Comparison of ENCODE assay signal across 23 mouse cellular contexts in the genomic region with DNA sequence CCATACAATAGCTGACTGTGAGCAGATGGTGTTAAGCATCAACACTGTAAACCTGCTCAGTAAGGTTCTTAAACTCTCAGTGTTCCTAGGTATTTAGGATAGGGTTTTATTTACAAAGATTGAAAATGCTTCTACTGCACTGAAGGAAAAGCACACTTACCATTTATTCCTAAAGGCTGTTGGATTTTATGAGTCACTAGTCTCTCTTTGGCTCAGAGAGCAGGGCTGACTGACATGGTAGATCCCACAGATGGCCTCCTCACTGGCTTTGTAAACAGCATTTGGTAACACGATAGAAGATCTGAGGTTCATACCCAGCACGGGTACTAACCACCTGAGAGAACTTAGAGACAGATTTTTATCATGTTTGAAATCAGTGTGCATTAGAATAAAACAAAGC. TPM values are rescaled to one million over a fixed set of nuclear protein-coding genes. Genes with fewer than 3 reads are reported as not detected.
DNase-seq lines count a peak whose midpoint lies in the region; ATAC-seq lines count a peak whose summit lies in the region.
"Had no signal": no experiment of that assay in that cellular context is flagged by ENCODE, and none has a peak within 500 bp of the region (broad histone marks: within the 10 kb centered on the region; RNA-seq: fewer than 3 reads in every experiment).

No protein-coding gene starts in this region.

- ATAC-seq in midbrain, embryonic 11.5 days (ENCODE audit: low FRiP score), result no peak
- ATAC-seq in midbrain, embryonic 13.5 days, result no peak
- ATAC-seq: CD4-positive, CD25-positive, alpha-beta regulatory T cell, adult 4 months; forebrain, embryonic 13.5 days; forebrain, embryonic 15.5 days had no signal

- 68% methylated on average over 2 of the region's 2 CpGs for WGBS in midbrain, embryonic 11.5 days
- 88% methylated on average over 2 of the region's 2 CpGs for WGBS in midbrain, embryonic 13.5 days

- H3K27ac ChIP-seq in midbrain, embryonic 11.5 days (ENCODE audit: low read depth, low read length), result no peak overlapping the region
- no peak overlapping the region for H3K27ac ChIP-seq in midbrain, embryonic 13.5 days
- H3K27ac ChIP-seq: embryonic facial prominence, embryonic 10.5 days; embryonic facial prominence, embryonic 12.5 days; forebrain, embryonic 13.5 days; forebrain, embryonic 15.5 days had no signal

- H3K36me3 ChIP-seq in midbrain, embryonic 11.5 days (ENCODE audit: control insufficient read depth, insufficient read depth, low read length), result no peaks in the 10 kb centered on the region
- no peaks in the 10 kb centered on the region for H3K36me3 ChIP-seq in midbrain, embryonic 13.5 days
- H3K36me3 ChIP-seq: embryonic facial prominence, embryonic 10.5 days; embryonic facial prominence, embryonic 12.5 days; forebrain, embryonic 15.5 days; G1E had no signal

- H3K27me3 ChIP-seq in midbrain, embryonic 11.5 days (ENCODE audit: control insufficient read depth, insufficient read depth, low read length), result no peaks in the 10 kb centered on the region
- H3K27me3 ChIP-seq in midbrain, embryonic 13.5 days, result no peaks in the 10 kb centered on the region
- H3K27me3 ChIP-seq: CH12.LX; forebrain, embryonic 13.5 days; forebrain, embryonic 15.5 days had no signal

- no peaks in the 10 kb centered on the region for H3K9me3 ChIP-seq in midbrain, embryonic 11.5 days (ENCODE audit: control insufficient read depth, low read length)
- no peaks in the 10 kb centered on the region for H3K9me3 ChIP-seq in midbrain, embryonic 13.5 days
- H3K9me3 ChIP-seq: embryonic facial prominence, embryonic 10.5 days; embryonic facial prominence, embryonic 12.5 days; forebrain, embryonic 13.5 days; forebrain, embryonic 15.5 days; G1E had no signal

- no peaks in the 10 kb centered on the region for H3K4me1 ChIP-seq in midbrain, embryonic 11.5 days (ENCODE audit: control insufficient read depth, insufficient read depth, low read length)
- peaks cover 8% of the 10 kb centered on the region; the same call in 1 of the 2 replicates for H3K4me1 ChIP-seq in midbrain, embryonic 13.5 days (replicated peaks)

- no peak overlapping the region for H3K4me2 ChIP-seq in midbrain, embryonic 11.5 days
- no peak overlapping the region for H3K4me2 ChIP-seq in midbrain, embryonic 13.5 days (replicated peaks)
- H3K4me2 ChIP-seq: embryonic facial prominence, embryonic 12.5 days; forebrain, embryonic 13.5 days; forebrain, embryonic 15.5 days had no signal

- no peak overlapping the region for H3K9ac ChIP-seq in midbrain, embryonic 11.5 days (ENCODE audit: low read length)
- no peak overlapping the region for H3K9ac ChIP-seq in midbrain, embryonic 13.5 days (replicated peaks)
- H3K9ac ChIP-seq: embryonic facial prominence, embryonic 12.5 days; forebrain, embryonic 13.5 days; forebrain, embryonic 15.5 days had no signal

- no peak overlapping the region for H3K4me3 ChIP-seq in midbrain, embryonic 11.5 days (ENCODE audit: low read depth, low read length)
- H3K4me3 ChIP-seq in midbrain, embryonic 13.5 days (replicated peaks), result no peak overlapping the region
- H3K4me3 ChIP-seq: embryonic facial prominence, embryonic 10.5 days; embryonic facial prominence, embryonic 12.5 days; forebrain, embryonic 13.5 days; forebrain, embryonic 15.5 days had no signal

- DNase-seq in layer of hippocampus, adult 9-11 months, result peak; percentile 23
- DNase-seq in layer of hippocampus, adult 8-10 months (ENCODE audit: low spot score in 2 of 2), result no peak
- peak; percentile 68 for DNase-seq in midbrain, embryonic 11.5 days (ENCODE audit: low spot score, missing footprints)
- peak; percentile 37 for DNase-seq in NIH3T3 (ENCODE audit: low read depth)
- DNase-seq in cerebellum, adult 9-10 months, result no peak
- no peak for DNase-seq in frontal cortex, postnatal 14 days (ENCODE audit: low spot score in 2 of 2)
- DNase-seq: adrenal gland, adult 2 months; adrenal gland, postnatal 14 days; adrenal gland, postnatal 36 days; B cell, adult 2 months; cerebellum, adult 11 months; cerebellum, adult 18-20 months; cerebellum, adult 8-10 months; cerebellum, postnatal 10 days; cerebellum, postnatal 25 days had no signal

RNA-seq across cellular contexts. Expression of gene Col8a1, which starts 5.3 kb away (rescaled TPM):
- 1 to 10 TPM in 1 of 4 experiments, under 1 TPM in 3; 0.43 to 1.1 (median 0.73) TPM for total RNA-seq in layer of hippocampus, adult 8-10 months (2022)
- polyA plus RNA-seq in midbrain, embryonic 11.5 days (2014; fragmentation: Nextera tagmentation; extraction: Ambion mirVana), result 1.1 TPM in 2 replicates
- 2.1 and 4.3 TPM in 2 replicates for polyA plus RNA-seq in midbrain, embryonic 13.5 days (2015; fragmentation: Nextera tagmentation; extraction: Ambion mirVana)
- total RNA-seq: CH12.LX had no signal
- polyA plus RNA-seq: CD4-positive, CD25-positive, alpha-beta regulatory T cell, adult 4 months; G1E had no signal

Comparison
In these comparisons a context has a peak if more than half of its experiments do, and no peak if none do; other contexts are left out.
1. DNase-seq: peak in layer of hippocampus, adult 9-11 months (single experiment), midbrain, embryonic 11.5 days (single experiment) and NIH3T3 (single experiment); none in layer of hippocampus, adult 8-10 months (0 of 2), cerebellum, adult 9-10 months (single experiment) and frontal cortex, postnatal 14 days (0 of 2).